Mouse (Mus musculus) adipocyte (in vitro differentiated cells): ENCODE measurements around the gene 5730596B20Rik.

Experiments
- DNase-seq: peaks from one replicate; pipeline ENCODE4 v3.0.0-alpha.2; 2016; ENCODE audit warnings: low spot score

Gene 5730596B20Rik

GRCm38 (mm10) chr6:52225612-52226568, 48.6 kb downstream of the 5730596B20Rik start:
- DNase-seq, result no peak

- peak; percentile 43 for DNase-seq
Observed at GRCm38 (mm10) chr6:52226569-52227257, 49.4 kb downstream of the 5730596B20Rik start.

DNA sequence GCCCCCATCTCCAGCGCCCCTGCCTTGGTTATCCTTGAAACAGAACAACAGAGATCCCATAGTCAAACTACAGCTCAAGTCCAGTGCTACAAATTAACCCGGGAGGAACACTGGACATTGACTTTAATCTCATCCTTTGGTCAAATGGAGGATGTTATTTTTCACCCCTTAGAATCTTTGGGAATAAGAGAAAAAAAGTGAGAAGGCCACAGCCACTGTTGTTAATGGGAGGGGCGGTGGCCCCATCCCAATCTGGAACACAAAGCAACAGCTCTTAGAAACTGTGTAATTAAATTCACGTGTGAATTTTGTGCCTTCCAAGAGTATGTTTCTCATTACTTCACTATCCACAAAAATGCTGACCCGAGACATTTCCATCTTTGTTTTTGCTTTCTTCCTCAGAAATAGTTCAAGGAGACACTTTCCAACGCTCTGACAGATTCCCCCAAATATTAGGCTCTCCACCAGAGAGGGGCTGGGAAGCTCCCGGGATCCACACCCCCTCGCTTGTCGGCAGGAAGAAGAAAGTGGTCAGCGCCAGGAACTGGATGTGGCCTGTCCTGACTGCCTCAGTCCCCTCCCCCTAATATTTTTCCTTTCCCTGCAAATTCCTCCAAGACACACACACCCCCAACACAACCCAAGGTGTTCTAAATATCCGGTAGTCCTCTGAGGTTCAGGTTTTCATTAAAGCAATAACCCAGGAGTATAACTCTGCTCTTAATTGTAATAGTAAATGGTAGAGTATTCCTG, 50.3 kb downstream of the 5730596B20Rik start:
- no peak for DNase-seq

GRCm38 (mm10) chr6:52228475-52229465, 51.5 kb downstream of the 5730596B20Rik start:
- DNase-seq, result no peak

DNA sequence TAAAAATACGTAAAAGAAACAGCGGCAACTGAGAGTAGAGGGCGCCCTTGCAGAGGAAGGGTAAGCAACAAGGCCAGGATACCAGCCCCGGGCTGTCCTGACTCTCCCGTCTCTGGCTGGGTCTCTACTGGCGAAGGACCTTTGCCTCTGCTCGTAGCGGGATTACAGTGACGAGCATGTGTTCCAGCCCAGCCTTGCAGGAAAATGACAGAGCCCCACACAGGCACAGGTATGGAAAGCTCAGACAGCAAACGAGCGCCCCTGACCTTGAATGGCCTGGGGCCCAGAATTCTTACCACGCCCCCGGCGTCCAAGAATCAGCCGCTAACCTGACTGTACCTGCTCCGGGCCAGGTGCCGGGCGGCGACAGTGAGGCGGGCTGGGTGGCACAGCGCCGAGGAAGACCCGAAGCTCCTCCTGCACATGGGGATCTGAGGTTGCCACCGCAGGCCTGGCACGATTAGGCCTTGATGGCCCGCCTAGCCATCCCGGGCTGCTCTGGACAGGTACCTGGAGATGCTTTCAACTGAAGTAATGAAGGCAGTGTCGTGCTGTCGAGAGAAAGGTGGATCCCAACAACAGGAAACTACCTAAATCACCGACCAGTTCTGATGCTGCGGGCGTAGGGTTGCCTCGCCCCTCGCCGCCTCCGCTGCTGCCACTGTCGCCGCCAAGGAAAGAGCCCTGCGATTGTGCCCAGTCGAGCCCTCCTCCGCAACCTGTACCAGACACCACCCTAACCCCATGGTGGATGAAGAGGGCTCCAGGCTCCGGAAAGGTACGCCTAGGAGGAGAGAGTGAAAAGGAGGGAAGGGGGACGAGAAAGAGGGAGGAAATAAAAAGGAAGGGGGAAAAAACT, 52.5 kb downstream of the 5730596B20Rik start:
- DNase-seq, result no peak
